Mouse (Mus musculus): ENCODE measurements around the gene Agpat1. TPM values are rescaled to one million over a fixed set of nuclear protein-coding genes. Genes with fewer than 3 reads are reported as not detected.

Agpat1 gene
- polyA plus RNA-seq, 1 experiment from 2014 or later: 55.6 TPM

GRCm38 (mm10) chr17:34587814-34588213, 16.2 kb upstream of the Agpat1 start:
- Histone ChIP-seq H3K9ac (ENCODE audit: low read depth, low read length) (peak overlapping the region; percentile 80), H3K4me1 (replicated peaks; ENCODE audit: control insufficient read depth, insufficient read depth, low read length) (peaks cover 8% of the 10 kb centered on the region; the same call in 1 of the 2 replicates), H3K36me3 (ENCODE audit: control insufficient read depth, insufficient read depth) (no peaks in the 10 kb centered on the region), H3K27me3 (replicated peaks; ENCODE audit: control insufficient read depth, insufficient read depth, low read length) (no peaks in the 10 kb centered on the region), H3K4me2 (replicated peaks; ENCODE audit: low read depth) (peak overlapping the region; percentile 99), H3K27ac (ENCODE audit: low read depth, low read length) (peak overlapping the region; percentile 70), H3K9me3 (ENCODE audit: control insufficient read depth) (no peaks in the 10 kb centered on the region), H3K4me3 (ENCODE audit: low read depth, low read length) (peak overlapping the region; percentile 58)
- TF ChIP-seq CTCF (IDR thresholded peaks at IDR 0.05; ENCODE audit: low read depth): no peak
- WGBS: 2% methylated on average over 19 of the region's 19 CpGs
- no peak for ATAC-seq

GRCm38 (mm10) chr17:34588767-34589166, 15.3 kb upstream of the Agpat1 start:
- no peaks in the 10 kb centered on the region for H3K27me3 ChIP-seq (replicated peaks; ENCODE audit: control insufficient read depth, insufficient read depth, low read length)
- no peaks in the 10 kb centered on the region for H3K36me3 ChIP-seq (ENCODE audit: control insufficient read depth, insufficient read depth)
- no peak overlapping the region for H3K27ac ChIP-seq (ENCODE audit: low read depth, low read length)
- peaks cover 8% of the 10 kb centered on the region; the same call in 1 of the 2 replicates for H3K4me1 ChIP-seq (replicated peaks; ENCODE audit: control insufficient read depth, insufficient read depth, low read length)
- H3K9me3 ChIP-seq (ENCODE audit: control insufficient read depth): no peaks in the 10 kb centered on the region
- no peak for TF ChIP-seq CTCF (IDR thresholded peaks at IDR 0.05; ENCODE audit: low read depth)
- no peak for ATAC-seq
- WGBS: 77% methylated on average over 3 of the region's 3 CpGs
- no peak overlapping the region for H3K4me3 ChIP-seq (ENCODE audit: low read depth, low read length)
- H3K9ac ChIP-seq (ENCODE audit: low read depth, low read length): no peak overlapping the region
- H3K4me2 ChIP-seq (replicated peaks; ENCODE audit: low read depth): peak overlapping the region; percentile 99

DNA sequence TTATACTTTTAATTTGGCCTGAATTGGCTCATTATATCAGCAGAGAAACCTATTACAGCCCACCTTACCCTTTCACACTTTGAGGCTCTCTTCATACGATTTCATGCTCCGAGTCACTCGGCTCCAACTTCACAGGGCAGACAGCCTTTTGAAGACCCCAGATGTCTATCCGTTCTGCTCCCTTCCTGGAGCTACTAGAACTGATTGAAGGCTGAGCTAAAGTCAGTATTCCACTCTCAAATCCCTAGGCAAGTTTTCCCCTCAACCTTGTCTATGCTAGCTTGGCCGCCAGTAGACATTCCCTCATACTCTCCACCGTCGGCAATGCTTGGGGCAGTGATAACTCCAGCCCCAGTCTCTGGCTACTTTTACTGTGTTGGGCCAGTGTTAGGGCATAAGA, 14.9 kb upstream of the Agpat1 start:
- WGBS: 63% methylated on average over 7 of the region's 7 CpGs
- H3K9ac ChIP-seq (ENCODE audit: low read depth, low read length): no peak overlapping the region
- no peaks in the 10 kb centered on the region for H3K9me3 ChIP-seq (ENCODE audit: control insufficient read depth)
- no peak for TF ChIP-seq CTCF (IDR thresholded peaks at IDR 0.05; ENCODE audit: low read depth)
- no peak overlapping the region for H3K4me3 ChIP-seq (ENCODE audit: low read depth, low read length)
- peak overlapping the region; percentile 66 for H3K27ac ChIP-seq (ENCODE audit: low read depth, low read length)
- H3K36me3 ChIP-seq (ENCODE audit: control insufficient read depth, insufficient read depth): peaks cover 2% of the 10 kb centered on the region; the same call in 1 of the 2 replicates
- peaks cover 8% of the 10 kb centered on the region; the same call in 1 of the 2 replicates for H3K4me1 ChIP-seq (replicated peaks; ENCODE audit: control insufficient read depth, insufficient read depth, low read length)
- no peak for ATAC-seq
- H3K27me3 ChIP-seq (replicated peaks; ENCODE audit: control insufficient read depth, insufficient read depth, low read length): no peaks in the 10 kb centered on the region
- H3K4me2 ChIP-seq (replicated peaks; ENCODE audit: low read depth): peak overlapping the region; percentile 99

- H3K27ac ChIP-seq (ENCODE audit: low read depth, low read length): peak within 1 kb of the TSS; percentile 66
- TF ChIP-seq CTCF (IDR thresholded peaks at IDR 0.05; ENCODE audit: low read depth): no peak
- no peaks in the 10 kb centered on the region for H3K27me3 ChIP-seq (replicated peaks; ENCODE audit: control insufficient read depth, insufficient read depth, low read length)
- no peak for ATAC-seq
- H3K4me2 ChIP-seq (replicated peaks; ENCODE audit: low read depth): peak within 1 kb of the TSS; percentile 99
- H3K9ac ChIP-seq (ENCODE audit: low read depth, low read length): no peak within 1 kb of the TSS
- H3K4me1 ChIP-seq (replicated peaks; ENCODE audit: control insufficient read depth, insufficient read depth, low read length): peaks cover 8% of the 10 kb centered on the region; the same call in 1 of the 2 replicates
- WGBS: 24% methylated on average over 7 of the region's 7 CpGs
- H3K9me3 ChIP-seq (ENCODE audit: control insufficient read depth): no peaks in the 10 kb centered on the region
- peaks cover 7% of the 10 kb centered on the region; the same call in 1 of the 2 replicates for H3K36me3 ChIP-seq (ENCODE audit: control insufficient read depth, insufficient read depth)
- peak within 1 kb of the TSS; percentile 11; the same call in 1 of the 2 replicates for H3K4me3 ChIP-seq (ENCODE audit: low read depth, low read length)
These were observed 14.4 kb upstream of the Agpat1 start, which contains the start of gene Gpsm3 for GRCm38 (mm10) chr17:34589681-34590101. Gpsm3 (plus strand) TSS chr17:34589806.

DNA sequence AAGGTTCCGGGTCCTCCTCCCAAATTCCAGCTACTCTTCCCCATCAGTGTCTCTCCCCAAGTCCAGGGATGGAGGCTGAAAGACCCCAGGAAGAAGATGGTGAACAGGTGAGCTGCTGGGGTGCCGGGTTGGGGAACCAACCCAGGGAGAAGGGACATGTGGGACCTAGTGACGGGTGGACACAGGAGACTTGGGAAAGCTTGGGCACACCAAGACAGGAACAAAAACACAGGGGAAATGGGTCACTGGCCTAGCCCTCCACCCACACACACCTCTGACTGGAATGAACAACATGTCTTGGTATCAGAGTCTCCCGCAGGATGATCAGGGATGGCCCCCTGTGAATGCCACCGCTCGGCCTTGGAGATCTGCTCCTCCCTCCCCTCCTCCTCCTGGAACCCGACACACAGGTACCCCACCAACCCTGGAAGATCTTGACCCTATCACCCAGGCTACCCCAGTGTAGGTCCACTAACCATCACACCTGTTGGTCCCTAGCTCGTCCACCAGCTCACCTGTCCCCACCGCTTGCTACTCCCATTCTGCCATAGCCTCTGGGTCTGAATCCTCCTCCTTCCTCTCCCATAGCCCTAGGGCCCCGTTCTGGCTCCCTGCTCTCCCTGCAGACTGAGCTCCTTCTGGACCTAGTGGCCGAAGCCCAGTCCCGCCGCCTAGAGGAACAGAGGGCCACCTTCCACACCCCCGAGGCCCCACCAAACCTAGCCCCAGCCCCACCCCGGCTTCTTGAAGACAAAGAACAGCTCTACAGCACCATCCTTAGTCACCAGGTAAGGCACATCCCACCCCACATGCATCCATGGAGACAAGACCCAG, 13.7 kb upstream of the Agpat1 start:
- Histone ChIP-seq H3K4me1 (replicated peaks; ENCODE audit: control insufficient read depth, insufficient read depth, low read length) (peaks cover 8% of the 10 kb centered on the region; the same call in 1 of the 2 replicates), H3K4me2 (replicated peaks; ENCODE audit: low read depth) (peak overlapping the region; percentile 99), H3K4me3 (ENCODE audit: low read depth, low read length) (peak overlapping the region; percentile 11; the same call in 1 of the 2 replicates), H3K27me3 (replicated peaks; ENCODE audit: control insufficient read depth, insufficient read depth, low read length) (no peaks in the 10 kb centered on the region), H3K27ac (ENCODE audit: low read depth, low read length) (peak overlapping the region; percentile 66), H3K36me3 (ENCODE audit: control insufficient read depth, insufficient read depth) (peaks cover 13% of the 10 kb centered on the region; the same call in 1 of the 2 replicates), H3K9me3 (ENCODE audit: control insufficient read depth) (no peaks in the 10 kb centered on the region), H3K9ac (ENCODE audit: low read depth, low read length) (no peak overlapping the region)
- no peak for TF ChIP-seq CTCF (IDR thresholded peaks at IDR 0.05; ENCODE audit: low read depth)
- 66% methylated on average over 15 of the region's 15 CpGs for WGBS
- no peak for ATAC-seq
